In the genomic region with DNA sequence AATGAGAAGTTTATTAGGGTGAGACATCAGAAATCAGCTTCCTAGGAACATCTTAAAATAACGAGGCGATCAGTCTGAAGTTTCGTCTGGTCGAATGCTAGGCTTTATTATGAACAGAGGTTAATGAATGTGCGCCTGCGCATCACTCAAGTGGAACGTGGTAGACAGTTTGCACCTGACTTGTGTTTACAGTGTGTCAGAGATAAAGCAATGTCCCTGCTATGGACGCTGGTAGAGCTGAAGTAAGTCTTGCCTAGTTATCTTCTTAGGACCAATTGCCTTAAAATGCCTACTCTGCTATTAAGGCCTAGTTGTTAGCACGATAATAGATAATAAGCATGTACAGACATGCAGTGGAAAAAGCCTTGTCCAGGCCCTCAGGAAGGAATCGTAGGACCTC, we compare ENCODE assay signal across 15 mouse cellular contexts.
"Had no signal": no experiment of that assay in that cellular context is flagged by ENCODE, and none has a peak within 500 bp of the region (broad histone marks: within the 10 kb centered on the region; RNA-seq: fewer than 3 reads in every experiment).

No protein-coding gene starts in this region.

- H3K27ac ChIP-seq: macrophage; midbrain, embryonic 13.5 days; midbrain, embryonic 15.5 days; neural tube, embryonic 12.5 days; stomach, embryonic 15.5 days; stomach, postnatal 0 days had no signal

- DNase-seq: lung, adult 18-20 months; lung, embryonic 14.5 days; lung, postnatal 10 days; lung, postnatal 36 days; right cerebral cortex, postnatal 14 days; thymus, adult 2 months; thymus, postnatal 25 days; thymus, postnatal 4 days had no signal

- H3K9ac ChIP-seq: lung, embryonic 14.5 days; midbrain, embryonic 13.5 days; midbrain, embryonic 15.5 days; neural tube, embryonic 12.5 days; stomach, embryonic 15.5 days had no signal

- H3K4me3 ChIP-seq: midbrain, embryonic 13.5 days; midbrain, embryonic 15.5 days; neural tube, embryonic 12.5 days; stomach, embryonic 15.5 days had no signal

- H3K4me1 ChIP-seq: midbrain, embryonic 13.5 days; midbrain, embryonic 15.5 days; neural tube, embryonic 12.5 days; stomach, embryonic 15.5 days had no signal

- H3K9me3 ChIP-seq: midbrain, embryonic 13.5 days; midbrain, embryonic 15.5 days; neural tube, embryonic 12.5 days; stomach, embryonic 15.5 days had no signal

- ATAC-seq: midbrain, embryonic 13.5 days; midbrain, embryonic 15.5 days had no signal

- H3K36me3 ChIP-seq: midbrain, embryonic 13.5 days; midbrain, embryonic 15.5 days; neural tube, embryonic 12.5 days; stomach, embryonic 15.5 days had no signal

- H3K4me2 ChIP-seq: lung, embryonic 14.5 days; midbrain, embryonic 11.5 days; midbrain, embryonic 13.5 days; midbrain, embryonic 15.5 days; neural tube, embryonic 12.5 days; stomach, embryonic 15.5 days had no signal

- H3K27me3 ChIP-seq: midbrain, embryonic 13.5 days; midbrain, embryonic 15.5 days; neural tube, embryonic 12.5 days; stomach, embryonic 15.5 days had no signal
